ENCODE assay signal across 8 mouse cellular contexts in the genomic region with DNA sequence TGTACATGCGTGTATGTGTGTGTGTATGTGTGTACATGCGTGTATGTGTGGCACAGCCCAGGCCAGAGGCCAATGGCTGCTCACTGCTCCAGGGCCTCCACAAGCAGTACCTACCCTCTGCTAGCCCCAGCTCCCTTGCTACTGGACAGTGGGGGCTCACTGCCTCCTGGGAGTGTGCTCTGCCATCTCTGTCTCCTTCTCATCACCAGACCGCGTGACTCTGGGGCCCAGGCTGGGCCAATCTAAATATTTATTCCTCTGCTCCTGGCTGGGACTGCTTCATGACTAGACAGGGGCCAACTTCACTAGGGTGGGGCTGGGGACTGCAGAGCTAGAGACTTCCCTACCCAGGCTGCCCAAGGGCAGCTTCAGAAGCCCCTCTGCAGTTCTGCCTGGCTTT. TPM values are rescaled to one million over a fixed set of nuclear protein-coding genes. Genes with fewer than 3 reads are reported as not detected.
DNase-seq lines count a peak whose midpoint lies in the region; ATAC-seq and TF ChIP-seq lines count a peak whose summit lies in the region.

No protein-coding gene starts in this region.

- no peak for TF ChIP-seq CTCF in cortical plate, adult 2 months (IDR thresholded peaks at IDR 0.05; ENCODE audit: extremely low read depth, insufficient read depth, low read length)
- TF ChIP-seq CTCF in lung, postnatal 0 days (IDR thresholded peaks at IDR 0.05), result no peak

- WGBS in hindbrain, embryonic 15.5 days, result 75% methylated on average over 4 of the region's 4 CpGs
- WGBS in lung, postnatal 0 days, result 30% methylated on average over 4 of the region's 4 CpGs

- no peak overlapping the region for H3K4me3 ChIP-seq in cortical plate, adult 2 months (ENCODE audit: insufficient read depth, low read length)
- no peak overlapping the region for H3K4me3 ChIP-seq in hindbrain, embryonic 15.5 days
- no peak overlapping the region for H3K4me3 ChIP-seq in lung, postnatal 0 days (ENCODE audit: low read depth, low read length)

- no peak overlapping the region for H3K9ac ChIP-seq in hindbrain, embryonic 15.5 days
- H3K9ac ChIP-seq in lung, postnatal 0 days (replicated peaks; ENCODE audit: low read depth), result no peak overlapping the region

- H3K36me3 ChIP-seq in hindbrain, embryonic 15.5 days, result no peaks in the 10 kb centered on the region
- H3K36me3 ChIP-seq in lung, postnatal 0 days (ENCODE audit: insufficient read depth, low read length), result no peaks in the 10 kb centered on the region

- peaks cover 2% of the 10 kb centered on the region; the same call in 1 of the 2 replicates for H3K27me3 ChIP-seq in hindbrain, embryonic 15.5 days
- H3K27me3 ChIP-seq in lung, postnatal 0 days (replicated peaks; ENCODE audit: insufficient read depth, low read length), result no peaks in the 10 kb centered on the region

- ATAC-seq in hindbrain, embryonic 15.5 days (ENCODE audit: low FRiP score, low read depth), result peak; percentile 51; the same call in 1 of the 2 replicates
- ATAC-seq in lung, postnatal 0 days, result peak; percentile 86
- no peak for ATAC-seq in CD4-positive, CD25-positive, alpha-beta regulatory T cell, adult 4 months

- no peak for TF ChIP-seq POLR2A in cortical plate, adult 2 months (IDR thresholded peaks at IDR 0.05; ENCODE audit: extremely low read depth, insufficient read depth, low read length)

- DNase-seq in heart, adult 11 months, result peak; percentile 98
- no peak for DNase-seq in heart, adult 8-10 months (ENCODE audit: low spot score)
- DNase-seq in lung, postnatal 0 days (ENCODE audit: low spot score), result peak; percentile 48
- DNase-seq in cerebellum, postnatal 36 days, result no peak
- no peak for DNase-seq in T-cell, adult 2 months (ENCODE audit: low spot score)

- H3K9me3 ChIP-seq in hindbrain, embryonic 15.5 days, result no peaks in the 10 kb centered on the region
- H3K9me3 ChIP-seq in lung, postnatal 0 days (ENCODE audit: low read length), result no peaks in the 10 kb centered on the region

- no peak overlapping the region for H3K4me2 ChIP-seq in hindbrain, embryonic 15.5 days
- no peak overlapping the region for H3K4me2 ChIP-seq in lung, postnatal 0 days (replicated peaks; ENCODE audit: low read depth, low read length)

- TF ChIP-seq EP300 in lung, postnatal 0 days (IDR thresholded peaks at IDR 0.05), result no peak

- peak overlapping the region; percentile 37; the same call in 1 of the 2 replicates for H3K27ac ChIP-seq in cortical plate, adult 2 months (ENCODE audit: insufficient read depth, low read length)
- no peak overlapping the region for H3K27ac ChIP-seq in hindbrain, embryonic 15.5 days (replicated peaks)
- H3K27ac ChIP-seq in lung, postnatal 0 days (ENCODE audit: low read length), result no peak overlapping the region

- peaks cover 3% of the 10 kb centered on the region; the same call in 1 of the 2 replicates for H3K4me1 ChIP-seq in cortical plate, adult 2 months (ENCODE audit: control insufficient read depth, insufficient read depth, low read length)
- H3K4me1 ChIP-seq in hindbrain, embryonic 15.5 days (replicated peaks), result no peaks in the 10 kb centered on the region; the same call in 1 of the 2 replicates
- H3K4me1 ChIP-seq in lung, postnatal 0 days (ENCODE audit: insufficient read depth, low read depth, low read length), result peaks cover 7% of the 10 kb centered on the region; the same call in 1 of the 2 replicates

RNA-seq across cellular contexts. Expression of a gene that starts 7.9 kb away (rescaled TPM):
- total RNA-seq in heart, adult 8-10 months (2022), result 10 to 100 TPM in 1 of 4 experiments, 1 to 10 TPM in 3; 8.9 to 10.2 (median 9.0) TPM
- 23.8 and 24.6 TPM in 2 replicates for polyA plus RNA-seq in cortical plate, adult 2 months (2012; rRNA removed)
- polyA plus RNA-seq in hindbrain, embryonic 15.5 days (2015; fragmentation: Nextera tagmentation; extraction: Ambion mirVana), result 7.1 and 10.8 TPM in 2 replicates
- 14.8 and 19.6 TPM in 2 replicates for polyA plus RNA-seq in lung, postnatal 0 days (2015; fragmentation: Nextera tagmentation; extraction: Ambion mirVana)
- under 1 TPM in 1 of 2 experiments, not detected in 1; 0.12 TPM for polyA plus RNA-seq in CD4-positive, CD25-positive, alpha-beta regulatory T cell, adult 4 months (2017; shearing (Covaris generic))

RNA-seq across cellular contexts. Expression of a gene that starts 21.6 kb away (rescaled TPM):
- total RNA-seq in heart, adult 8-10 months (2022), result not detected
- 0.13 and 0.25 TPM in 2 replicates for polyA plus RNA-seq in cortical plate, adult 2 months (2012; rRNA removed)
- polyA plus RNA-seq in hindbrain, embryonic 15.5 days (2015; fragmentation: Nextera tagmentation; extraction: Ambion mirVana), result 0.05 and 0.10 TPM in 2 replicates
- 0.07 and 0.13 TPM in 2 replicates for polyA plus RNA-seq in lung, postnatal 0 days (2015; fragmentation: Nextera tagmentation; extraction: Ambion mirVana)
- not detected for polyA plus RNA-seq in CD4-positive, CD25-positive, alpha-beta regulatory T cell, adult 4 months (2017; shearing (Covaris generic))

Comparison
In these comparisons a context has a peak if more than half of its experiments do, and no peak if none do; other contexts are left out.
1. DNase-seq: peak in heart, adult 11 months (single experiment) and lung, postnatal 0 days (single experiment); none in heart, adult 8-10 months (single experiment), cerebellum, postnatal 36 days (0 of 2) and T-cell, adult 2 months (single experiment).